Mouse (Mus musculus) forebrain, postnatal 0 days (tissue): ENCODE results near the gene Zfp219. TPM values are rescaled to one million over a fixed set of nuclear protein-coding genes. Genes with fewer than 3 reads are reported as not detected.
A peak's percentile ranks its signal among the peaks of the same experiment; 100 is the strongest.

Experiments used
- ATAC-seq: fragments of 200-750 bp; cut with Nextera tagmentation; 2 replicates; pipeline ENCODE4 v1.8.0; 2017; ENCODE audit warnings: mild to moderate bottlenecking, moderate library complexity
- DNase-seq: peaks from one replicate; pipeline ENCODE4 v3.0.0-alpha.2; 2015
- H3K27ac ChIP-seq: fragments of 300-500 bp; sonication (generic); 2 replicates; pipeline ENCODE4 v1.5.1; 2014; ENCODE audit warnings: low read depth, mild to moderate bottlenecking, antibody characterized with exemption, low read length, moderate library complexity, mixed read lengths
- H3K27me3 ChIP-seq: fragments of 300-500 bp; sonication (generic); 2 replicates; pipeline ENCODE4 v1.6.1; 2014; ENCODE audit warnings: mild to moderate bottlenecking, low read length, mixed read lengths; ENCODE audit not compliant: insufficient read depth
- H3K36me3 ChIP-seq: fragments of 300-500 bp; sonication (generic); 2 replicates; pipeline ENCODE4 v1.6.1; 2014; ENCODE audit warnings: mild to moderate bottlenecking, moderate library complexity; ENCODE audit not compliant: insufficient read depth
- H3K4me1 ChIP-seq: fragments of 300-500 bp; sonication (generic); 2 replicates; pipeline ENCODE4 v1.6.1; 2014; ENCODE audit warnings: antibody characterized with exemption; ENCODE audit not compliant: insufficient read depth
- H3K4me2 ChIP-seq: fragments of 300-500 bp; sonication (generic); 2 replicates; pipeline ENCODE4 v1.6.1; 2014; ENCODE audit warnings: low read depth, mild to moderate bottlenecking, moderate library complexity
- H3K4me3 ChIP-seq: fragments of 300-500 bp; sonication (generic); 2 replicates; pipeline ENCODE4 v1.5.1; 2014; ENCODE audit warnings: low read depth, low read length, mixed read lengths
- H3K9ac ChIP-seq: fragments of 300-500 bp; sonication (generic); 2 replicates; pipeline ENCODE4 v1.6.1; 2014; ENCODE audit warnings: mild to moderate bottlenecking
- H3K9me3 ChIP-seq: fragments of 300-500 bp; sonication (generic); 2 replicates; pipeline ENCODE4 v1.6.1; 2016; ENCODE audit warnings: low read length
- CTCF ChIP-seq: sonication (generic); IDR thresholded peaks from 2 replicates; pipeline ENCODE4 v1.5.1; 2016; ENCODE audit warnings: antibody characterized with exemption, control low read depth, low read depth
- WGBS: fragments of 180-500 bp; shearing (Covaris S2); extraction: QIAGEN DNeasy Blood & Tissue Kit; methylation state at CpG from one replicate; pipeline ENCODE4 v1.1.7; 2014; 5-methylcytosine and 5-hydroxymethylcytosine counted together
- polyA plus RNA-seq: library from polyadenylated mRNA; unstranded; fragments of >200 nt; fragmentation: Nextera tagmentation; extraction: Ambion mirVana; gene quantifications from 2 replicates; pipeline ENCODE4 v1.2.1, GENCODE M21; 2015
- total RNA-seq: library from RNA; depleted of rRNA; stranded (reverse); fragments of >200 nt; gene quantifications from 2 replicates; pipeline ENCODE4 v1.2.3, GENCODE M21; 2014

Gene Zfp219
- total and polyA plus RNA-seq, 2 experiments from 2014 or later = 19.8 to 51.4 TPM

DNA sequence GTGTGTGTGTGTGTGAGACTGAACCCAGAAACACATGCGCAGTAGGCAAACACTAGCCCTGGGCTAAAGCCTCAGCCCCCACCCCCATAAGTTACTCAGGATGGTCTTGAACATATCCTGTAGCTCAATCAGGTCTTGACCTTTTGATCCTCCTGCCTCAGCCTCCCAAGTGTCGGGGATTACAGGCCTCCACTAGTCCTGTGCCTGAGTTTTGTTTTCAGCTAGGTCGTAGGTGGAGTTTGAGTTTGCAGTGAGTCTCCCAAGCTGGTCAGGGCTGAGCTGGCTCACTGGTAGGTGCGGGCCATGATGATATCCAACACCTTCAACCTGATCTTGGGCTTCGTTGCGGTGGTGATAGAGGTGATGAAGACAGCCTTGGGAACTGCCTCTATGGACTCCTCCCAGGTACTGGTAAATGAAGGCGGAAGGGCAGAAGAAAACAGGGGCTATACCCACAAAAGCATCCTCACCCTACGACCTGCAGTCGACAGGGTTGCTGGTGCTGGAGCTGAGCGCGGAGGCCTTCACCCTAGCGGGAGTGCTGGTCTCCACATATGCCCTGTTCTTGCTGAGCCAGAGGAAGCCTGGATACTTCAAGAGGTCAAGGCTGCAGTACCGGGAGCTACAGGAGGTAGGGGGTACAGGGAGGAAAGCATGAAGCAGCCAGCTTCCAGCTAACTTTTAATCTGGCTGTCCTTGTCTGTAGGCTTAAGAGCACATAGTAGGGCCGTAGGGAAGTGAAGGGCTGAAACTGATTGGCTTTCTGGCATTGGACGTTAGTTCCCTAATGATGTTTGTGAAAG is 2.1 kb downstream of the Zfp219 start:
- H3K4me1 ChIP-seq = peaks cover 15% of the 10 kb centered on the region; the same call in 1 of the 2 replicates

DNA sequence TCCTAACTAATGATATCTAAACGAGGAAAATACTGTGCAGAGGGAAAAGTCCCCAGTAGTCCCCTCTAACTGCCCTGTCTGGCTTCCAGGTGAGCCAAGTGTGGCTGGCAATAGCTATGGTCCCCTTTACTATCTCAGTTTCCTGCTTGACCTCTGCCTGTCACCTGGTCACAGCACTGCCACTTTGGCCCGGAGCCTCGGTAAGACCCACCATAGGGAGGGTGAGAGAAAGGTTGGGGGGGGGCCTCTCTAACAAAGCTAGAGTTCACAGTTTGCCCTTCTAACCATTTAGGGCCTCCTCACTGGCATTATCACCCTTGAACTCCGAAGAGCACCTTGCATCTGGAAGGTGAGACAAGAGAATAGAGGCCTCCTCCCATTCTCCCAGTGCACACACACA is 2.9 kb downstream of the Zfp219 start:
- H3K9ac ChIP-seq = no peak overlapping the region
- 82% methylated on average over 4 of the region's 4 CpGs for WGBS
- H3K4me2 ChIP-seq = no peak overlapping the region
- peaks cover 12% of the 10 kb centered on the region; the same call in 1 of the 2 replicates for H3K4me1 ChIP-seq
- no peak for DNase-seq
- TF ChIP-seq CTCF = no peak
- H3K27ac ChIP-seq = no peak overlapping the region
- no peaks in the 10 kb centered on the region for H3K9me3 ChIP-seq
- no peaks in the 10 kb centered on the region for H3K36me3 ChIP-seq
- no peak for ATAC-seq
- H3K27me3 ChIP-seq = no peaks in the 10 kb centered on the region
- no peak overlapping the region for H3K4me3 ChIP-seq

More for the DNA sequence above, 2.1 kb downstream of the Zfp219 start:
- 85% methylated on average over 15 of the region's 15 CpGs for WGBS
- ATAC-seq (no peak), DNase-seq (no peak)
- Histone ChIP-seq H3K4me2 (peak overlapping the region; percentile 77), H3K36me3 (no peaks in the 10 kb centered on the region), H3K27ac (peak overlapping the region; percentile 99; the same call in 1 of the 2 replicates), H3K27me3 (no peaks in the 10 kb centered on the region), H3K9ac (peak overlapping the region; percentile 93; the same call in 1 of the 2 replicates), H3K9me3 (no peaks in the 10 kb centered on the region), H3K4me3 (0 out of 2 replicates have a peak overlapping the region, but pooled peaks have one; percentile 76)
- no peak for TF ChIP-seq CTCF

DNA sequence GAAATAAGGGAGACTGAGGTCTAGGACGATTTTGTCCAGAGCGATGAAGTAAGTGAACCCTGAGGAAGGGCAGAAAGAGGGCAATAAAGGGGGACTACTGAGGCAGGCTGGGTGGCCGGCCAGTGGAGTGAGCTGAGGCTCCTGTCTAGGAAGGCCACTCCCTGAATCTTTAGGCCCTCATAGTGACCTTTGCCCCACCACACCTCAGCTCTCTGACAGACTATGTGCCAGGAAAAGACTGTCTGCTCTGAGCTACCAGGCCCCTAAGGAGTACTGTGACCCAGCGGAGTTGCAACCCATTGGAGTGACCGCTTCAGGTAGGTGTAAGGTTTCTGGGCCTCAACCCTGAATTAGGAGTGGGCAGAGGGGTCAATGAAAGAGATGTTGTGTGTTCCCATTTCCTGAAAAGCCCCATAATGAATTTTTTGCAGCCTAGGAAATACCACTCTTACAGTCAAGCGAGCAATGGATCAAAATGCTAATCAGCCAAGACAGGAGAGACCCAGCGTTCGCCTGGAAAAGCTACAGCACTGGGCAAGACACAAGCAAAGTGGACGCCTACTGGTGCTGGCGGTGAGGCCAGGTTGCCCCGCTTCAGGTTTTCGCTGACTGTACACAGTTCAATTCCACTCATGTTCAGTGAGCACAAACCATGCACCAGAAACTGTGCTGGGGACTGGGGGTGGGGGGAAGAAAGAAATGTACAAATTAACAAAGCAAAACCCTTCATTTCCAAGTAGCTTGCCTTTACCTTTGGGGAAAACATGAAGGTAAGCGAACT is 3.7 kb downstream of the Zfp219 start:
- WGBS = 73% methylated on average over 13 of the region's 13 CpGs
- Histone ChIP-seq H3K9me3 (no peaks in the 10 kb centered on the region), H3K27me3 (no peaks in the 10 kb centered on the region), H3K36me3 (no peaks in the 10 kb centered on the region), H3K4me3 (no peak overlapping the region), H3K27ac (no peak overlapping the region), H3K4me2 (no peak overlapping the region), H3K4me1 (peaks cover 8% of the 10 kb centered on the region), H3K9ac (no peak overlapping the region)
- DNase-seq = no peak
- ATAC-seq = no peak
- TF ChIP-seq CTCF = no peak

DNA sequence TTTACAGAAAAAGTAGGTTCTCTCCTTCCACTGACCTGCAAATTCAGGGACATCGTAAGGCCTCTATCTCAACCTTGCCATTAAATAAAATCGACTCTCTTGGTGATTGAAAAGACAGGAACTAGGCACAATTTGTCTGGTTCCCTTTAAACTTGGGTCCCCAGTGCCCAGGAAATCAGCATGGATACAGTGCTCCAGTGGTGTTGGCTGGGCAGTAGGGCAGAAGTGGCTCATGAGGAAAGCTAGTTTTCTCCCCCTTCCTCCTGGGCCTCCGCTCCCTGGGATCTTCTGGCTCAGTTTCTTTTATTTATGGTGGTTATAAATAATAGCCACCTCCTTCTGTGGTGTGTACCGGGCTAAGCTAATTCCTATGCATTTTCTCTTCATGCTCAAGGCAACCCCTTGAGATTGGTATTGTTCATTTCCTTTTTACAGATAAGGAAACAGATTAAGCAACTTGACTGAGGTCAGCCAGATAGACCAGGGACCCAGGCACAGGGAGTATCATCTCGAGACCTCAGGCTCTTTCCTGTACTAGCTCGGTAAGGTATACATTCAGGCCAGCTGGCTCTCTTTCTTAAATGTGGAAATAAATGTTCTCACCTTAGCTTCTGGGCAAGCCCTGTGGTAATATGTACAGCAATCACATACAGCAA is 5.0 kb downstream of the Zfp219 start, which contains the start of gene Tmem253:
Tmem253 (plus strand) TSS at position 214 of the 656 bp plus-strand sequence.
- peak within 1 kb of the TSS; percentile 74 for H3K9ac ChIP-seq
- no peak for TF ChIP-seq CTCF

DNA sequence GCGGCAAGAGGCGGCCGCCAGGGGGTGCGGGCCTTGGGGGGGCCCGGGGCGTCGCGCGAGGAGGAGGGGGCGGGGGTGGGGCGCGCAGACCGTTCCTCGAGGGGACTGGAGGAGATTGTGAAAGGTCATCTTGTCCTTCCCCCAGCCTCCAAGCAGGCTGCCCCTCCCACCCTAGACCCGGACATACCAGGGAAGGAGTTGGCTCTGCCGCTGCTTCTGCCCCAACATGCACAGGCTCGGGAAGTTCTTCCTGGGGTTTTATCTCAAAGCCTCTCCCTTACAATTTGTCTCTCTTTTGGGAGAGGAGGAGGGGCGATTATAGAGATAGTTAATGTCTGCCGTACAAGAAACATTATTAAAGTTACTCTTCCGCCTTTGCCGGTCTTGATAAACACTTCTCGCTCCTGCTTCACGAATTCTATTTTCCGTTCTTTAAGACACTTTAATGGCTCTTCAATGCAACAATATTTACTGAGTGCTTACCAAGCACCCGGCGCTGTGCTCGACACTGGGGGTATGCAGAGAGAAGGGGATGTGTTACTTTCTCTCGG is 5.7 kb downstream of the Zfp219 start:
- WGBS = under 1% methylated on average over 18 of the region's 28 CpGs
- Histone ChIP-seq H3K4me3 (peak overlapping the region; percentile 70), H3K4me1 (peaks cover 18% of the 10 kb centered on the region), H3K4me2 (peak overlapping the region; percentile 65), H3K27me3 (no peaks in the 10 kb centered on the region), H3K9ac (peak overlapping the region; percentile 74), H3K27ac (peak overlapping the region; percentile 90), H3K36me3 (no peaks in the 10 kb centered on the region), H3K9me3 (no peaks in the 10 kb centered on the region)
- peak; percentile 4 for ATAC-seq
- DNase-seq = peak; percentile 60
- no peak for TF ChIP-seq CTCF

More for the DNA sequence above, 5.0 kb downstream of the Zfp219 start, which contains the start of gene Tmem253:
- no peaks in the 10 kb centered on the region for H3K27me3 ChIP-seq
- peaks cover 13% of the 10 kb centered on the region for H3K4me1 ChIP-seq
- ATAC-seq (no peak), DNase-seq (no peak)
- 25% methylated on average over 6 of the region's 6 CpGs for WGBS
- peak within 1 kb of the TSS; percentile 70 for H3K4me3 ChIP-seq
- H3K36me3 ChIP-seq = no peaks in the 10 kb centered on the region
- H3K27ac ChIP-seq = peak within 1 kb of the TSS; percentile 90
- no peaks in the 10 kb centered on the region for H3K9me3 ChIP-seq
- peak within 1 kb of the TSS; percentile 65 for H3K4me2 ChIP-seq

DNA sequence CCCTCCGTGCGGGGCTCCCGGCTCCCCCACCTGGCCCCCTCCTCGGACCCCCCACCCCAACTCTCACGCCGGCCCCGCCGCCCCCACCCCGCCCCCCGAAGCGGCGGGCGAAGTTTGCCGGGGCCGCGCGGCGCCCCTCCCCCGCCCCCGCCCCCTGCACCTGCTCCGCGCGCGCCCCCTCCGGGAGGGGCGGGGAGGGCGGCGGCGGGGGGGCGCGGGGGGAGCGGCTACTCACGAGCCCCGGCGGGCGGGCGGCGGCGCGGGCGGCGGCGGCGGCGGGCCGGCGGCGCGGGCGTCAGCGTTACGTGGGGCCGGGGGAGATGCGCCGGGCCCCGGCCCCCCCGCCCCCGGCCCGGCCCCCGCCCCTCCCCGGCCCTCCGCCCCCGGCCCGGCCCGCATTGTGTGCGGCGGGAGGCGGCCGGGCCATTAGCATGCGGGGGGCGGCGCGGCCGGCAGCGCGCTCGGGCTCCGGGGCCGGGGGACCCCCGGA is 6.2 kb downstream of the Zfp219 start:
- Histone ChIP-seq H3K9ac (peak overlapping the region; percentile 74), H3K36me3 (no peaks in the 10 kb centered on the region; the same call in 1 of the 2 replicates), H3K9me3 (no peaks in the 10 kb centered on the region), H3K27ac (peak overlapping the region; percentile 90), H3K4me3 (peak overlapping the region; percentile 70), H3K27me3 (no peaks in the 10 kb centered on the region), H3K4me2 (peak overlapping the region; percentile 65), H3K4me1 (peaks cover 23% of the 10 kb centered on the region)
- TF ChIP-seq CTCF = no peak
- 0% methylated on average over 2 of the region's 80 CpGs for WGBS
- peak; percentile 12 for ATAC-seq
- DNase-seq = no peak
